Mouse (Mus musculus) heart, adult 18-20 months (tissue): Measurements from ENCODE around the gene Tbrg4. TPM values are rescaled to one million over a fixed set of nuclear protein-coding genes. Genes with fewer than 3 reads are reported as not detected.
"Not testable (repeated sequence)": the region's sequence is repeated elsewhere in the genome, so short reads cannot be mapped to it uniquely, and the experiment has no call there.

ENCODE experiments used
- DNase-seq, 2 experiments: peaks; one replicate each; pipeline ENCODE4 v3.0.0; 2021 to 2022; ENCODE audit warnings: mixed read lengths in 1 of 2
- long read RNA-seq, 2 experiments: library from polyadenylated mRNA; stranded (forward); transcript quantifications; one replicate each; pipeline ENCODE4 v2.0.0; 2021
- total RNA-seq, 2 experiments: library from RNA; stranded (reverse); gene quantifications; 2 replicates each; pipeline ENCODE4 v1.2.3; 2021

Tbrg4 gene
- 100 to 1,000 TPM; 103 to 107 TPM for total RNA-seq
- long read RNA-seq, experiment 1, transcript Tbrg4-201 (12 exons, 2,290 nt): major isoform, 46 of 71 reads
- long read RNA-seq, experiment 1, partial matches to known transcripts: 10 of 71 reads
- long read RNA-seq, experiment 1, other reads (novel, unspliced or antisense): 10 of 71 reads
- long read RNA-seq, experiment 2, transcript Tbrg4-201 (12 exons, 2,290 nt): major isoform, 12 of 27 reads
- long read RNA-seq, experiment 2, partial matches to known transcripts: 10 of 27 reads
- long read RNA-seq, experiment 2, other reads (novel, unspliced or antisense): 5 of 27 reads

GRCm38 (mm10) chr11:6625478-6626387, at the start of gene Tbrg4:
TSS of gene Tbrg4 (minus strand) at chr11:6626067.
- peak; percentile 92 to 95 for DNase-seq

DNA sequence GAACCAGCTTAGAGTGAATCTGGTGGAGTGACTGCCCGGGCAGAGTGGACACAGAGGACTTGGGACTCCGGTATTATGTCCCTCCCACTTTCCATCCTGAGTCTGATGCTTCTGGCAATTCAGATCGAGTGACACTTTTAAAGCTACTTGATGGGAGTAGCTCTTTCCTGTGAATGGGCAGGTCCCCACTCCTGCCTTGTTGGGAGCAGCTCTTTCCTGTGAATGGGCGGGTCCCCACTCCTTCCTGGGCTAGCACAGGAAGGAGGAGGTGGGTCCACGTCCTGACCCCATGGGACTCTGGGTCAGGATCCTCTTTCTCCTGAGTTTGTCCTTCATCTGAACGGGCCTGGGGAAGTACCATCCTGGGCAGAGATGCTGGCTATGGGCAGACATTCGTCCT, 49.5 kb upstream of the Tbrg4 start:
- peak; percentile 29 to 81 for DNase-seq

DNA sequence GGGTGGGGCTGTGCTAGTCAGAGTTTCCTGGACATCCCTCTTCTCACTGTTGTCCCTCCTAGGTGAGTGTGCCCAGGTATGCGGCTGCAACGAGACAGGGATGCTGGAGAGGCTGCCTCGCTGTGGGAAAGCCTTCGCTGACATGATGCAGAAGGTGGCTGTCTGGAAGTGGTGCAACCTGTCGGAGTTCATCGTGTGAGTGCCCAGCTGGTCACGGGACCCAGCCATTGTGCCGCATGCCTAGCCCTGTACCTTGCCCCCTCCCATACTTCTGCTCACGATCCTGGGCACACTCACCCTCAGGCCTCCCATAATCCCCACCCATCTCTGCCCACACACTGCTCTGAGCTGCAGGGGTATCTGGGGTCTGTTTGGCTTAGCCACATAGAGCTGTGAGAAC, 48.8 kb upstream of the Tbrg4 start:
- DNase-seq: no peak

GRCm38 (mm10) chr11:6670826-6671225, 45.0 kb upstream of the Tbrg4 start:
- no peak for DNase-seq

GRCm38 (mm10) chr11:6670044-6670443, 44.2 kb upstream of the Tbrg4 start:
- DNase-seq: no peak

DNA sequence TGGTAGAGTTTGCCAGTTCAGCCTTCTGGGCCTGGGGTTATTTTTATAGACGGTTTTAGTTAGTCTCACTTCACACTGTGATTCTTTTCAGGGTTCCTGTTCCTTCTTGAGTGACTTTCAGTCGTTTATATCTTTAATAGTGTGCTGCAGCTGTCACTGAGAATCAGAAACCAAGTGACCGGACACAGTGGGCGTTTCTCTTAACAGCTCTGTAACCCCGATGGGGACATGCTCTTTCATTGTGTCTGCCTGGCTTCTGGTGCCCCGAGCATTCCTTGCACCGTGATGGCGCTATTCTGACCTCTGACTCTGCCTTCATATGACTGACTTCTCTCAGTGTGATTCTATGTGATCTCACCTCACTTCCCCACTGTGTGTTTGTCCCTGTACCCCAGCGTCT, 43.2 kb upstream of the Tbrg4 start:
- no peak for DNase-seq

DNA sequence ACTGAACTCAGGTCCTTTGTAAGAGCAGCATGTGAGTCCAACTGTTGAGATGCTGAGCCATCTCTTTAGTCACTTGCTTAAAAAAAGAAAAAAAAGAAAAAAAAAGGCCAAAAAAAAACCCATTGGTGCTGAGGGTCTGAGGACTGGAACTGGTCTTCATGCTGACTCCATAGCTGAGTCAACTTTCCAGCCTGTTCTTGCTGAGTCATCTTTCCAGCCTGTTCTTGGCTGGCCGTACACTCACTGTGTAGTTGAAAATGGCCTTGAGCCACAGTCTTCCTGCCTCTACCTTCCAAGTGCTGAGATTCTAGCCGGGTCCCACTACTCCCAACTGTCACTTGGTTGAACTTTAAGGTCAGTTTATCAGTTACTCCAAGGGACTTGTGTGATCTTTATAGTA, 40.8 kb upstream of the Tbrg4 start:
- DNase-seq: no peak

DNA sequence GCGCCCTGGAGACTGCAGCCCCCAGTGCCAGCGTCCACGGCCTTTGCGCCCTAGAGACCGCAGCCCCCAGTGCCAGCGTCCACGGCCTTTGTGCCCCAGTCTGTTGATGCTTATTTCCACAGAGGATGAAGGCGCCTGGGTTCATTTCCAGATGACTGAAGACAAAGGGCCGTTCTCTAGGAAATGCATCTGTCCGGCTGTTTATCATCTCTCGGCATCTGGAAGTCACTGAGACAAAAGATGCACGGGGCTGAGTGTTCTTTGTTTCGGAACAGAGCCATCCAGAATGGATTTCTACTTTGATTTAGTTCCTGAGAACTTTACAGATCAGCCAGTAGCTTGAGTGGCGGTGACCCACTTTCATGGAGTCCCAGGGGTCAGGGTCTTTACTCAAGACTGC, 35.3 kb upstream of the Tbrg4 start:
- no peak for DNase-seq

DNA sequence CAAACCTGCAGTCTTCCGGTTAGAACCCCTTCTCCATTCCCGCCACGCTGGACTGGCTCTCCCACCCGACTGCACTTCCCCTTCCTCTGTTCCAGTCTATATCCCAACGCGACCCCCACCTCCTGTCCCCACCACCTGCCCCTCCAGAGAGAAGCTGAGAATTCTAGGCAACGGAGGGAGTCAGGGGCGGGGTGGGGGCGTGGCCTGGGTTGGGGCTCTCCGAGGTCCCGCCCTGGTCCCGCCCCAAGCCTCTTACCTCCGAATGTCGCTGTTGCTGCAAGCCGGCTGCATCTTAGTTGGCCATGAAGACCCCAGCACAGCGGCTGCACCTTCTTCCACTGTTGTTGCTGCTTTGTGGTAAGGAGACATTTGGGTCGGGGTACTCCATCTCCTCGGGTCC, 32.4 kb upstream of the Tbrg4 start, which contains the start of gene Ramp3:
Gene Ramp3 (plus strand): TSS at position 251 of the 400 bp plus-strand sequence.
- DNase-seq: peak in 1 of 2 experiments; percentile 18

DNA sequence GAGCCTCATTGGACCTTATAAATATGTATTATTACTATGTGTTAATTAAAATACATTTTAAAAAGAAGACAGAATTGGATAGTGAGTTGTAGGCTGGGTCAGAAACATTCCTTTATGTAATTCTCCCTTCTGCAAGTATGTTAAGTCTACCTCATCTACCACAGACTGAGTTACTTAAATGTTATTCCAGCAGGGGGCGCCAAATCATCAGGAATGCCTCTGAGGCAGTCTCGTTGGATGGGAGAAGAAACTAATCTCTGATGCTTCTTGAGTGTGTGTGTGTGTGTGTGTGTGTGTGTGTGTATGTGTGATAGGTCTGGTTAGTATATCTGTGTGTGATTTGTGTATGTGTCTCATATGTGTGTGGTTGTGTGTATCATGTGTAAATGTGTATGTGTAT, 29.0 kb upstream of the Tbrg4 start:
- DNase-seq: peak; percentile 69 to 92

DNA sequence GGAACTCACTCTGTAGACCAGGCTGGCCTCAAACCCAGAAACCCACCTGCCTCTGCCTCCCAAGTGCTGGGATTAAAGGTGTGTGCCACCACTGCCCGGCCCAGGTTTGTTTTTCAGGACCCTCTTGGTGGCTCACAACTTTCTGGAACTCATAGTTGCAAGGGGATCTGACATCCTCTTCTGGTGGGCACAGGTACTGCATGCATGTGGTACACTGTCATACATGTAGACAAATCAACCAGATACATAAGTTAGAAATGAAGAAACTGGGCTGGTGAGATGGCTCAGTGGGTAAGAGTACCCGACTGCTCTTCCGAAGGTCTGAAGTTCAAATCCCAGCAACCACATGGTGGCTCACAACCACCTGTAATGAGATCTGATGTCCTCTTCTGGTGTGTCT, 27.1 kb upstream of the Tbrg4 start:
- not testable (repeated sequence) for DNase-seq

- no peak for DNase-seq
Measured at GRCm38 (mm10) chr11:6650519-6650918, 24.7 kb upstream of the Tbrg4 start.

GRCm38 (mm10) chr11:6647831-6648724, 22.2 kb upstream of the Tbrg4 start:
- DNase-seq: no peak

DNA sequence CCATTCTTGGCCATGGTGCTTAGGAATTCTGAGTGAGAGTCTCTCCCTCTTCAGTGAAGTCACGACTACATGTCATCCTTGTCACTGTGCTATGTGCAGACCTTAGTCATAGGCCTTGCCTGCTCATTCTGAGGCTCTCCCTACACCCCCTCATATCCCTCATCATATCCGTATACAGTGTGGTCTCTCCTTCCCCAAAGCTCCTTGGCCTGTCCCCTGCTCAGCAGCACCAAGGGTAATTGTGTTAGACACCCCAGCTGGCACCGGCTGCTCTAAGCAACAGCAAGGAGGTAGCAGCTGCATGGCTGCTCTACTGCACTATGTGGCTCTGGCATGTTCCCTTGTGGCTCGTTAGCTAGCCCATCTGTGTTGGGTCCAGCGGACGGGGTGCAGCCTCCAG, 18.7 kb upstream of the Tbrg4 start:
- DNase-seq: no peak

GRCm38 (mm10) chr11:6639072-6639471, 13.2 kb upstream of the Tbrg4 start:
- no peak for DNase-seq

GRCm38 (mm10) chr11:6638537-6638936, 12.7 kb upstream of the Tbrg4 start, which contains the start of gene Wap:
TSS of gene Wap (minus strand) at chr11:6638637.
- no peak for DNase-seq

GRCm38 (mm10) chr11:6636150-6636549, 10.3 kb upstream of the Tbrg4 start:
- no peak for DNase-seq

GRCm38 (mm10) chr11:6629655-6630054, 3.8 kb upstream of the Tbrg4 start:
- peak; percentile 25 to 54 for DNase-seq

DNA sequence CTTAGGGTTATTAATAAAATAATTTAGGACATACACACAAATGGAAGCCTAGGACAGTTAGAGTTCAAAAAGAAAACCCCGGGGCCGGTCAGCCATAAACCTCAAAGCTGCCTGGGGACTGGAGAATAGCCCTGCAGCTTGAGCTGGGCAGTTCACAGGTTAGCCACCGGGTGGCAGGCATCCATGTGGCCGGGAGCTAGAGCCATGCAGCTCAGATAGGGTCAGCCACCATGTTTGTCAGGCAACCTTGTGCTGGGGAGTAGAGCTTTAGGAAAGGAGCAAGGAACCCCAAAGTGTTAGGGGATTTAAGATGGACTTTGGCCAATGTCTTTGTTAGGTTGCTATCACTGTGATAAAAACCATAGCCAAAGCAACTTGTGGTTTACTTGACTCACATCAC, 2.7 kb upstream of the Tbrg4 start:
- DNase-seq: peak; percentile 29 to 48

- peak; percentile 32 to 45 for DNase-seq
Measured at GRCm38 (mm10) chr11:6627731-6628130, 1.9 kb upstream of the Tbrg4 start.

DNA sequence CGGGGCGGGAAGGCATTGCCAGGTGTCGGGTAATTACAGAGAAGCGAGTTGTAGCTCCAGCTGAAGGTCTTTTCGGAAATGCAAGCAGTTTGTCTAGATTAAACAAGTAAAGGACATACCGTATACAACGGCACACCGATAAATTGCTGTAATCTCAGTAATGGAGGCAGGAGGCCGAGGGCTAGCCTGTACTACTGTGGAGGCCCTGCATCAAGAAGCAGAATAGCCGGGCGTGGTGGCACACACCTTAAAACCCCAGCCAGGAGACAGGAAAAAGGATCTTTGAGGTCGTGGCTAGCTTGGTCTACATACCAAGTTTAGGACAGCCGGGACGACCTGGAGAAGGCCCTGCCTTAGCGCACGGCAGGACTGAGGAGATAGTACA, 513 bp upstream of the Tbrg4 start:
- DNase-seq: no peak
